Mouse (Mus musculus) CH12.LX (cell line): ENCODE measurements around the gene Cux1. TPM values are rescaled to one million over a fixed set of nuclear protein-coding genes. Genes with fewer than 3 reads are reported as not detected.

Experiments used
- DNase-seq: peaks from one replicate; pipeline ENCODE4 v3.0.0-alpha.2; 2013; ENCODE audit errors: extremely low read depth
- H3K27ac ChIP-seq: 2 replicates; pipeline ENCODE4 v1.5.1; 2012; ENCODE audit warnings: low read depth, mild to moderate bottlenecking, control low read depth, moderate library complexity; ENCODE audit not compliant: insufficient read depth
- H3K27me3 ChIP-seq: replicated peaks from 2 replicates; pipeline ENCODE3; 2012; ENCODE audit warnings: inconsistent platforms
- H3K36me3 ChIP-seq, 2 experiments: replicated peaks in 1 of 2; 2 replicates each; pipeline versions ENCODE3 to v1.6.1; 2012; ENCODE audit warnings: inconsistent platforms in 1 of 2, low read length in 1 of 2, mild to moderate bottlenecking in 1 of 2, mixed read lengths in 1 of 2, moderate library complexity in 1 of 2; ENCODE audit not compliant: control insufficient read depth in 1 of 2, insufficient read depth in 1 of 2
- H3K4me1 ChIP-seq, 2 experiments: 2 replicates each; pipeline ENCODE4 v1.6.1; 2012; ENCODE audit warnings: inconsistent platforms in 1 of 2, moderate library complexity in 1 of 2; ENCODE audit not compliant: insufficient read depth in 2 of 2, control insufficient read depth in 1 of 2
- H3K4me2 ChIP-seq: 2 replicates; pipeline ENCODE4 v1.6.1; 2012; ENCODE audit warnings: low read depth, mild to moderate bottlenecking, control low read depth; ENCODE audit not compliant: poor library complexity, insufficient read depth, severe bottlenecking
- H3K4me3 ChIP-seq, 3 experiments: fragments of 150-350 bp in 1 of 3; sonication (generic) in 1 of 3; replicated peaks in 1 of 3; 2 replicates each; pipeline versions ENCODE3 to v1.5.1; 2011 to 2012; ENCODE audit warnings: low read depth in 2 of 3, low read length in 2 of 3, mild to moderate bottlenecking in 2 of 3, moderate library complexity in 2 of 3, control low read depth in 1 of 3, improper control_type of control experiment in 1 of 3, inconsistent platforms in 1 of 3, mixed read lengths in 1 of 3; ENCODE audit not compliant: poor library complexity in 1 of 3
- H3K79me2 ChIP-seq: replicated peaks from 2 replicates; pipeline ENCODE4 v1.6.1; 2012; ENCODE audit warnings: mild to moderate bottlenecking, moderate library complexity; ENCODE audit not compliant: control insufficient read depth, poor library complexity, insufficient read depth, severe bottlenecking; ENCODE audit errors: extremely low read depth
- H3K9ac ChIP-seq: 2 replicates; pipeline ENCODE4 v1.6.1; 2012; ENCODE audit warnings: low read depth, mild to moderate bottlenecking, control low read depth, moderate library complexity; ENCODE audit not compliant: insufficient read depth
- H3K9me3 ChIP-seq: replicated peaks from 2 replicates; pipeline ENCODE3; 2012; ENCODE audit warnings: low read length, inconsistent platforms, mixed read lengths
- CHD1 ChIP-seq: IDR thresholded peaks from 2 replicates; pipeline ENCODE4 v1.6.1; 2012; ENCODE audit warnings: low read depth, low read length, improper control_type of control experiment, inconsistent platforms
- CTCF ChIP-seq, 2 experiments: IDR thresholded peaks in 1 of 2; conservative IDR thresholded peaks in 1 of 2; 2 replicates each; pipeline ENCODE4 v1.5.1; 2011 to 2012; ENCODE audit warnings: low read depth in 2 of 2, low read length in 2 of 2, improper control_type of control experiment in 1 of 2, inconsistent platforms in 1 of 2, mild to moderate bottlenecking in 1 of 2, moderate library complexity in 1 of 2
- GABPA ChIP-seq: IDR thresholded peaks from 2 replicates; pipeline ENCODE4 v1.6.1; 2012; ENCODE audit warnings: low read depth, low read length, improper control_type of control experiment, inconsistent platforms; ENCODE audit not compliant: insufficient replicate concordance
- IRF4 ChIP-seq: IDR thresholded peaks from 2 replicates; pipeline ENCODE4 v1.6.1; 2014; ENCODE audit warnings: low read depth, mild to moderate bottlenecking, inconsistent platforms, low read length, improper control_type of control experiment
- JUN ChIP-seq: IDR thresholded peaks from 2 replicates; pipeline ENCODE4 v1.6.1; 2011; ENCODE audit warnings: low read depth, mild to moderate bottlenecking, low read length, improper control_type of control experiment, moderate library complexity; ENCODE audit not compliant: insufficient read depth
- MAFK ChIP-seq: IDR thresholded peaks from 2 replicates; pipeline ENCODE4 v1.6.1; 2011; ENCODE audit warnings: low read length, improper control_type of control experiment; ENCODE audit not compliant: insufficient replicate concordance
- MAX ChIP-seq: IDR thresholded peaks from 2 replicates; pipeline ENCODE4 v1.6.1; 2011; ENCODE audit warnings: low read length, improper control_type of control experiment
- MXI1 ChIP-seq: IDR thresholded peaks from 2 replicates; pipeline ENCODE4 v1.6.1; 2011; ENCODE audit warnings: mild to moderate bottlenecking, low read depth, low read length, improper control_type of control experiment
- MYC ChIP-seq: IDR thresholded peaks from 2 replicates; pipeline ENCODE4 v1.6.1; 2011; ENCODE audit warnings: low read depth, mild to moderate bottlenecking, improper control_type of control experiment, low read length
- SIN3A ChIP-seq: IDR thresholded peaks from 2 replicates; pipeline ENCODE4 v1.6.1; 2012; ENCODE audit warnings: low read length, improper control_type of control experiment, inconsistent platforms
- TBP ChIP-seq: conservative IDR thresholded peaks from 2 replicates; pipeline ENCODE4 v1.6.1; 2011; ENCODE audit warnings: low read depth, low read length, improper control_type of control experiment
- UBTF ChIP-seq: IDR thresholded peaks from 2 replicates; pipeline ENCODE4 v1.6.1; 2012; ENCODE audit warnings: low read depth, mild to moderate bottlenecking, inconsistent platforms, low read length, improper control_type of control experiment, moderate library complexity
- dilution Hi-C: fragments of 300-500 bp; cut with MboI; formaldehyde crosslinking; loops from 2 replicates; pipeline ENCODE4 v1.14.3; 2020; ENCODE audit warnings: low sequenced_read_pairs; ENCODE audit not compliant: extremely low pct_unique_long_range_greater_than_20kb, extremely low pct_ligation_motif_present
- in situ Hi-C: fragments of 300-500 bp; cut with MboI; formaldehyde crosslinking; loops from 3 replicates; pipeline ENCODE4 v1.14.3; 2019; ENCODE audit warnings: low sequenced_read_pairs, low pct_ligation_motif_present, low pct_unique_long_range_greater_than_20kb, mixed read lengths
- polyA plus RNA-seq: library from polyadenylated mRNA; unstranded; fragments of >175 nt; gene quantifications from 2 replicates; pipeline ENCODE4 v1.2.1, GENCODE M21; 2012; ENCODE audit warnings: low read depth; ENCODE audit not compliant: insufficient read length
- total RNA-seq, 2 experiments: library from RNA; depleted of rRNA; stranded (reverse); fragments of 300-350 nt in 1 of 2; fragments of >200 nt in 1 of 2; gene quantifications; 2 replicates each; pipeline ENCODE4 v1.2.3; 2012 to 2014

The Cux1 gene
- total and polyA plus RNA-seq, 3 experiments, result 12.4 to 21.9 (median 19.6) TPM

GRCm38 (mm10) chr5:136588471-136588870 is 21.2 kb upstream of the Cux1 start:
- dilution Hi-C loops (no loop called here), in situ Hi-C loops (no loop called here)
- DNase-seq, result no peak
- H3K4me1 ChIP-seq, result peaks cover 0 to 44% of the 10 kb centered on the region in 2 experiments; a peak in 2 of 4 replicates
- H3K79me2 ChIP-seq, result no peaks in the 10 kb centered on the region
- peaks cover 3% of the 10 kb centered on the region for H3K9me3 ChIP-seq
- TF ChIP-seq GABPA, result no peak
- TF ChIP-seq MAFK, result no peak
- TF ChIP-seq JUN, result no peak
- no peak for TF ChIP-seq UBTF
- H3K27me3 ChIP-seq, result peaks cover 5% of the 10 kb centered on the region
- H3K27ac ChIP-seq, result no peak overlapping the region
- H3K4me3 ChIP-seq, result no peak overlapping the region
- H3K4me2 ChIP-seq, result no peak overlapping the region
- H3K36me3 ChIP-seq, result no peaks in the 10 kb centered on the region
- no peak overlapping the region for H3K9ac ChIP-seq

GRCm38 (mm10) chr5:136584676-136585285 is 17.5 kb upstream of the Cux1 start:
- peaks cover 7% of the 10 kb centered on the region for H3K9me3 ChIP-seq
- H3K9ac ChIP-seq, result no peak overlapping the region
- H3K79me2 ChIP-seq, result no peaks in the 10 kb centered on the region
- DNase-seq, result no peak
- H3K27ac ChIP-seq, result no peak overlapping the region
- dilution Hi-C loops (no loop called here), in situ Hi-C loops (no loop called here)
- H3K27me3 ChIP-seq, result peaks cover 5% of the 10 kb centered on the region
- no peak for TF ChIP-seq MAX
- TF ChIP-seq GABPA, result no peak
- no peak for TF ChIP-seq MYC
- no peak for TF ChIP-seq SIN3A
- TF ChIP-seq CTCF (conservative IDR thresholded peaks at IDR 0.05 in 1 of 2, IDR thresholded peaks at IDR 0.05 in 1 of 2; ENCODE audit: low read depth in 2 of 2, low read length in 2 of 2), result no peak
- no peak for TF ChIP-seq TBP
- TF ChIP-seq MXI1, result no peak
- TF ChIP-seq CHD1, result no peak
- no peak for TF ChIP-seq IRF4
- no peak for TF ChIP-seq UBTF
- H3K36me3 ChIP-seq, result no peaks in the 10 kb centered on the region
- H3K4me2 ChIP-seq, result no peak overlapping the region
- H3K4me1 ChIP-seq, result peaks cover 0 to 31% of the 10 kb centered on the region in 2 experiments; a peak in 2 of 4 replicates
- H3K4me3 ChIP-seq, result no peak overlapping the region
